Mouse (Mus musculus): ENCODE measurements around the gene Sec11a.
"Not testable (repeated sequence)": the region's sequence is repeated elsewhere in the genome, so short reads cannot be mapped to it uniquely, and the experiment has no call there.

The Sec11a gene

DNA sequence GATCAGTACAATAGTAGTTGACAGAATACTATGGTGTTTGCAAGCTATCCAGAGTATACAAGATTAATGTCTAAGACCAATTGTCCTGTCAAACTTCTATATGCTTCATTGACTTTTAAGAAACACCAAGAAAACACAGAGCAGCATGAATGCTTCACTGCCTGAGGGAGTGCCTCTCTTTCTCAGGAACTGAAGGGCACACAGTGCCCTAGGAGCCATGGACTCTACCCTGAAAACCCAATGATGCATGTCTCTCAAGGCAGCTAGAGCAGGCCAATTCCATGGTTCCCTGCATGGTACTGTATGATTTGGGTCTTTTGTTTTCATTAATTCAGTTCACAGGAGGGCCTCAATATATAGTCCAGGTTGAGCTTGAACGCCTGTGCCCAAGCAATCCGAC is 6.7 kb upstream of the Sec11a start:
- no peak for DNase-seq

DNA sequence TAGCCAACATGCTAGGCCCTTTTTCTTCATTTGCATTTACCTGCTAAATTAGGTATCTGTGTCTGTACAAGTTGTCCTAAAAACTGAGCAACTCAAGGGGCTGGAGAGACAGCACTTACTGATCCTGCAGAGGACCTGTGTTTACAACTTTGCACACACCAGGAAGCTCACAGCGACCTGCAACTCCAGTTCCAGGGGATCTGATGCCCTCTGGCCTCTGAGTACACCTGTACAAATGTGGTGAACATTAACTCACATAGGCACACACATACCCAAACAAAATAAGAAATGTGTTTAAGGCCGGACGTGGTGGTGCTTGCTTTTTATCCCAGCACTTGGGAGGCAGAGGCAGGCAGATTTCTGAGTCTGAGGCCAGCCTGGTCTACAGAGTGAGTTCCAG is 4.6 kb upstream of the Sec11a start:
- no peak for DNase-seq

DNA sequence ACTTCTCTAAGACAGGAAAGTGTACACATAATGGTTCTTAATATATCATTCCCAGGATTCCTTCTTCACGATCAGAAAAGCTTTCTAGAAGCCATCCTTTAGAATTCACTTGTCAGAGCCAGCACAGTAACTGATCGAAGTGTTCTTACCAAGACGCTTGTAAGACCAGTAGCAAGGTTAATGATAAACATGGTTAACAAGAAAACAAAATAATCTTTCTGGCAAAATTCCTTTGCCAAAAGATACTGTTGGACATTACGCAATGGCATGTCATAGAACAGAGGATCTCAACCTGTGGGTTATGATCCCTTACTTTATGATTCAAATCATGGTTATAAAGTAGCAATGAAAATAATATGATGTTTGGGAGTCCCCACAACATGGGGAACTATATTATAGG is 3.9 kb upstream of the Sec11a start:
- no peak for DNase-seq

DNA sequence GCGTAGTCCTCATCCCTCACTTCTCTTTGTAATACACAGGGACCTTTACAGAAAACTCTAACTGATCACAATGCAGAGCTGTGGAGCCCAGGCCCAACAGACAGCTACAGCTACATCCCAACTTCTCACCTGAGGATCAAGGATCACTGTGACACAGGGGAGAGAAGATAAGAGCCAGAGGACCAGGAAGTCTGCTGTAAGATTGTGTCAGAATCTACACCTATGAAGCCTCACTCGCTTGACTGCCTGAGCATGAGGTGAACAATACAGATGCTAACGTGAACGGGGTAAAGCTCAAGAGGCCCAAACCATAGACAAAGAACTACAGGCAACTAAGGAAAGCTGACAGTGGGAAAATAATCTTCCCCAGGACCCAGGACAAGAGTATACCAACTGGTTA is 7.8 kb downstream of the Sec11a start:
- no peak for DNase-seq

DNA sequence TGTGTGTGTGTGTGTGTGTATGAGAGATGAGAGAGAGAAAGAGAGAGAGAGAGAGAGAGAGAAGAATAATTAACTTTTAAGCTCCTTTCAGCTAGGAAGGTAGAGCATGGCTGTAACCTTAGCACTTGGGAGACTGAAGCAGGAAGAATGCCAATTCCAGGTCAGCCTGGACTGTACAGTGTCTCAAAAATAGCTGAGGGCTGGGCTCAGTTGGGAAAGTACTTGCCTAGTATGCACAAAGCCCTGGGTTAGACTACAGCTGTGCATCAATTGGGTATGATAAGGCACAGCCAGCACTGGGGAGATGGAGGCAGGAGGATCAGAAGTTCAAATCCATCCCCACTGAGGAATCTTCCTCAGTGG is 10.3 kb downstream of the Sec11a start:
- not testable (repeated sequence) for DNase-seq

DNA sequence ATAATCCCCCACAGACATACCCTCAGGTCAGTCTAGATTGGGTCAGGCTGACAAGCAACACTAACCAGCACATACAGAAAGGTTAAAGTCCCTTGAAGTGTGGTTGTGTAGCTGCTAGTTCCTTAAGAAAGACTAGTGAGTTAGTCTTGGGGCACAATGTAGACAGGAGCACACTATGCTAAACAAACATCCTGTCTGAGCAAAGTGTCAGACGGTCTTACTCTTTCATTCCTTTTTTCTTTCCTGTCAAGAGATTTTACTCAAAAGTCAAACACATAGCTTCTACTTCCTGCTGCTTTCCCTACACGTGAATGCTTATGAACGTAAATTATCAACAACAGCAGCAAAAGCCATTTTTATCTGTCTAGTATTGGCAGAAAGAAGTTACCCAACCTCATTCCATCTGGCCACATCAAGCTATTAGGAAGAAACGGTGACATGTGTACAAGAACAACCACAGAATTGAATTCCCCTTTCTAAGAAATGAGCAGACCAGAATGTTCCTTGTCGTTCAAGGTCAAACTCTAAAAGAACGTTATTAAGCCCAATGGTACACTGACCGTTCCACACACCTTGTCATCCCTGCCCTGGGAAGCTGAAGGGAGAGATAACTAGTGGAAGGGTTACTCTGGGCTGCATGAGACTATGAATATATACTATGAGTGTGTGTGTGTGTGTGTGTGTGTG is 10.8 kb downstream of the Sec11a start:
- DNase-seq = not testable (repeated sequence)

DNA sequence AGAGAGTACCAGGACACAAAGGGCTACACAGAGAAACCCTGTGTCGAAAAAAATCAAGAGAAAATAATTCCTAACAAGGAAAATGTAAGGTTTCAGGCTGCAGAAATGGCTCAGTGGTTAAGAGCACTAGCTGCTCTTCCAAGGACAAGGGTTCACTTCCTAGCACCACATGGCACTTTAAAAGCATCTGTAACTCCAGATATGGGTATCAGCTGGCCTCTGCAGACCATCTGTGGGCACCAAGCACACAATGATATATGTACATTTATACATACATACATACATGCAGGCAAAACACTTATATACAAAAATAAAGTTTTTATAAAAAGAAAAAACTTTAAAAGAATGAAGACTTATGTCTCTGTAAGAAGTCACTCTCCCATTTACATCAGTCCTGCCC is 11.7 kb downstream of the Sec11a start:
- no peak for DNase-seq

DNA sequence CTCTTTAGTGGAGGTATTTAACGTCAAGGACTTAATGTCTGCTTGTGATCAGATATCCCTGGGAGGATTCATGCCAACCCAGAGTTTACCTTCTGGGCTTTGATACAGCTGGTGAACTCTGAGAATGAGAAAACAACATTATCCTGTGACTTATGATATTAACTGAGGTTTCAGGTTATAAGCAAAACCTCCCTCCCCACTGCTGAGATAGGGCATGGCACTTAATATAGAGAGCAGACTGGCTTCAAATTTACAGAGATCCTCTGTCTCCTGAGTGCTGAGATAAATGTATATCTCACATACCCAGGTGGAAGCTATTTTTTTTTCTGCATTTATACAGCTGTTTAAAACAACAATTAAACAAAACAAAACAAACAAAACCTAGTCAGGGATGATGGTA is 14.8 kb downstream of the Sec11a start:
- DNase-seq = no peak

DNA sequence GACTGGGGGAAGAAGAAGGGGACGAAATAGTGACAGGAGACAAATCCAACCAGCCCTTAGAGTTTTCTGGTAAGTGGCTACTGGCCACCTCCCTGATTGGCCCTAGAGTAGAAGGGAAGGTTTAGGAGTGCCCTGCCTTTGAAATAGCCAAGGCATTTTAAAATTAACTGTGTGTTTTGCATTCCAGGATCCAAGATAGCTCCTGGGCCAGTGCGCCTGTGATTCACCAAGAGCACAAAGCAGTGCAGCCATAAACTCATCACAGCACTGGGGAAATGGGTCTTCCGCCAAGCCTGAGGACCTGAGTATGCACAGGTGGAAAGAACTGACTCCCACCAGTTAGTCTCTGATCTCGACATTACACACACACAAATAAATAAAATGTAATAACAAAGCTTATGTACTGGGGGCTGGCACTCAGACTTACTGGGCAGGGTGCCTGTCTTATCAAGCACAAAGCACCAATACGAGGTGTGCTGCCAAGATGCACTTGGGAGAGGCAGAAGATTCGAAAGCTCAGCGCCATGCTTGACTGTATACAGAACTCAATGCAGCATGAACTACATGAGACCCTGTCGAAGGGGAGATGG is 15.9 kb downstream of the Sec11a start:
- DNase-seq = no peak

DNA sequence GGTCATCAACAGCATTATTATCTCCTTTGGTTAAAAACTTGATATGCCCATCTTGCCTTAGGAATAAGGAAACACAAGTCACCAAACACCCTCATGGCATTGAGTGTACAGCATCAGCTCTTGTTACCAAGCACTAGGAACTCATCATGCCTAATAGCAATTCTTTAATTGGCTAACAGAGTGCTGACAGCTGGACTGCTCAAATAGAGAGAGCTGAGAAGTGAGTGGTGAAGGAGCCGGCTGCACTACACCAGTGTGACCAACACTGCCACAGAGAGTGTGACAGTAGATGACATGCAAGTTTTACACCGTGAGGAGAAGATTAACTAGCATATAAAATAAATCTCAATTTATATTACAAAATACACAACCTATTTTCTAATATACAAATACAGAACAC is 24.4 kb downstream of the Sec11a start:
- no peak for DNase-seq

DNA sequence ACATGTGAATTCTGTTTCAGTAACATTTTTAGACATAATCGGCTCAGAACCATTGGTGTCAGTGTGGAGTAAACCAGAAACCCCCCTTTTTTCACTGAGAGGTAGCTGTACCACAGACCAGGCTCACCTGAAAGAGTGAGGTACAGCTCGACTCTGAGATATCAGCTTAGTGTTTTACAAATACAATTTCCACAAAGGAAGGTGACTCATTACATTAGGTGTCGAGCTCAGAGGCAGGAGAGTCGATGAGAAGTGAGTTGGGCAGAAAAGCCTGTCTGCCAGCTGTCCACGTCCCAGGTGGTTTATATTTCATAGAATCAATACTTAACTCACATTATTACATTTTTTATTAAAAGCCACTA is 28.0 kb downstream of the Sec11a start:
- DNase-seq = no peak

DNA sequence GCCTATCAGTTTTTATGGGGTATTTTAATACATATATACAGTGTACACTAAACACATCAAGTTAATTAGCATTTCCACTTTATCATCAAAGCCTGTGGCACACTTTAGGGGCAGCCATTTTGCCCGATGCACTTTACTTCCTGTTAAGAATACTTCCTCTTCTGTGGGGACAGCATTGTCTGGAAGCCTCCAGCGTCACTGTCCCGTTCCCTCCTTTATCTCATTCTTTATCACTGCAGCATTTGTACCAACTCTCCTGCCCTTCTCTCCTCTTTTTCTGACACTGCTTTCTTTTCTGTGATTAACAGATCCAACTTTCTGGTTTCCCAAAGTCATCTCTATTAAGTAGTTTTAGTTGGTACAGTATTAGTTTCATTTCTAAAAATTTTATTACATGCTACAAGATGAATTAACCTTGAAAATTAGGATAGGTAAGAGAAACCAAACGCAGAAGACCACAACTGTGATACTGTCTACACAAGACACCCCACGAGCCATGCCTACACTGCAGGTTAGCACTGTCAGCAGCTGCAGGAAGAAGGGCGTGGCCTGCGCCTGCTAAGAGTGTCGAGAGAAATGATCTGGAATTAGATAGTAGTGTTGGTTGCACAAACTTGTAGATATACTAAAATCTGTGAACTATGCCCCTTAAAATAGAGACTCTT is 28.5 kb downstream of the Sec11a start:
- DNase-seq = peak; percentile 58 to 64

DNA sequence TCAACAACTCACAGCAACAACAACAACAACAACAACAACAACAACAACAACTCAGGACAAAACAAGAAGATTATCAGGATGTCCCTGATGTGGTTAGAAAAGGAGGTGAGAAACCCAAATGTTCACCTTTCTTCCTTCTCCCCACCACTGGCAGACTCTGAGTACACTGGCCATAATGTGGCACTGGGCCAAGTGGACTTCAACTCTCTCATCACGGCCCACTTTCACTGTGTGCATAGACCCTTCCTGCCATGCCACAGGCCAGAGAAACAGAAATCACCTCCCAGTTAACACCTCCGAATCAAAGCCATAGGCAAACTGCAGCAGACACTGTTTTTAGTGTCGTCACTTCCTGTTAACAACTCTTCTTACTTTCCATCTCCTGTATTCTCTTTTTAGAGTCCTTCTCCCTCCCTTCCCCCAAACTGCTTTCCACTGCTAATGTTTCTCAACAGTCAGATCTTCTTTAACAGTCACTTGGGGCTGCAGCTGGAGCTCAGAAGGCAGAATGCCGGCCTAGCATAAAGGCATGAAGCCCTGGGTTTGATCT is 29.6 kb downstream of the Sec11a start:
- DNase-seq = no peak

DNA sequence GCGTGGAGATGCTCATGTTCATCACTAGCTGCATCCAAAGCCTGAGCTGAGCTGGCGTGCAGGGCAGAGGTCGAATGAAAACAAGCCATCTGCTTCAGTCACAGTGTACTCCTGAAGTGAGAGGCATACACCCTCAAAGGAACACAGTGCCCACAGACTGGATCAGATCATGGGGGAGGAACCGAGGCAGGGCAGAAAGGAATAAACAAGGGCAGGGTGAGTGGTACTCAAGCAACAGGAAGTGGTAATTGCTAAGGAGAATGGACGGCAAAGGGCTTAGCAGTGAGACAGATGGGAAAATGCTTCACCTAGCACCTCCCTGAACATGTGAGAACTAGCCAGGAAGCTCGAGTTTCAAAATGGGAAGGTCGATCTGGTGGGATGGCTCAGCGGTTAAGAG is 35.1 kb downstream of the Sec11a start:
- DNase-seq = no peak

DNA sequence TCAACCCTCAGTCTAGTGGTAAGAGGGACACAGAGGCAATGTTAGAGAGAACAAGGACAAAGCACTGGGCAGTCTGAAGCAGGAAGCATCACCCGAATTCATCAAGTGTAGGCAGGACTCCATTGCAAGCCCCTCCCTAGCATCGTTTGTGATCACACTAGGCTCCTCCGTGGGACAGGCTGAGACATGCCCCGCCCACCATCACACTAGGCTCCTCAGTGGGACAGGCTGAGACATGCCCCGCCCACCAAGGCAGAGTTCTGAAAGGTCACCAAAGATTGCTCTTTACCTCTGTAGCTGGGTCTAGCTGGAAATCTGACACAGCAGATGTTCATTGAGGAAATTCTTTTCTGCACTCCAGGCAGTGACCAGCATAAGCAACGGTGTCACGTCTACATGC is 36.5 kb downstream of the Sec11a start:
- no peak for DNase-seq

DNA sequence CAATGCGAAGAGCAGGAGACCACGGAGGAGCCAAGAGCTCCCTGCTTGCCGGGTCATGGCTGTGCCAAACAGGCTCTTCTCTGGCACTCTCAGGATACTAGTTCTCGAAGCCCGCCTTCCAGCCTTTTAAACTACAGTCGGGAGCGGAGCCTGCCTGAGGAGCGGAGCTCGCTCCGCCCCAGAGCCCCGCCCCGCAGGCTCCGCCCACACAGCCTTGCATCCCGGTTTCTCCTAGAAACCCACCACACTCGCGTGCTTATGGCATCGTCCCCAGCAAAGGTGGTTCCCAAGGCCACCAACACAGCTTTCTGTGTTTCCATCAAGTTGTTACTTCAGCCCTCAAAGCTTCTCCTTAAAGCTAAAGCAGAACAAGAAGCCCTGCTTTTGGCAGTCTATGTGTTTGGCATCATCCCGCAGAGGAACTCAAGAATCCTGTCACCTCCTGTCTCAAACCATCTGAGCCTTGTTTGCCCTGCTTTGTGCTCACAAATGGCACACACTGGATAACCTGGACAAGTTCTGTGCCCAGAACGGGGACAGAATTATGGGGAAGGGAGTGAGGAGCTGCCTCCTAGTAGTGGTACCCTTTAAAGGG is 42.6 kb downstream of the Sec11a start, which contains the start of gene Nmb:
Gene Nmb (minus strand): TSS at position 156 of the 595 bp plus-strand sequence.
- DNase-seq = peak; percentile 42 to 48

DNA sequence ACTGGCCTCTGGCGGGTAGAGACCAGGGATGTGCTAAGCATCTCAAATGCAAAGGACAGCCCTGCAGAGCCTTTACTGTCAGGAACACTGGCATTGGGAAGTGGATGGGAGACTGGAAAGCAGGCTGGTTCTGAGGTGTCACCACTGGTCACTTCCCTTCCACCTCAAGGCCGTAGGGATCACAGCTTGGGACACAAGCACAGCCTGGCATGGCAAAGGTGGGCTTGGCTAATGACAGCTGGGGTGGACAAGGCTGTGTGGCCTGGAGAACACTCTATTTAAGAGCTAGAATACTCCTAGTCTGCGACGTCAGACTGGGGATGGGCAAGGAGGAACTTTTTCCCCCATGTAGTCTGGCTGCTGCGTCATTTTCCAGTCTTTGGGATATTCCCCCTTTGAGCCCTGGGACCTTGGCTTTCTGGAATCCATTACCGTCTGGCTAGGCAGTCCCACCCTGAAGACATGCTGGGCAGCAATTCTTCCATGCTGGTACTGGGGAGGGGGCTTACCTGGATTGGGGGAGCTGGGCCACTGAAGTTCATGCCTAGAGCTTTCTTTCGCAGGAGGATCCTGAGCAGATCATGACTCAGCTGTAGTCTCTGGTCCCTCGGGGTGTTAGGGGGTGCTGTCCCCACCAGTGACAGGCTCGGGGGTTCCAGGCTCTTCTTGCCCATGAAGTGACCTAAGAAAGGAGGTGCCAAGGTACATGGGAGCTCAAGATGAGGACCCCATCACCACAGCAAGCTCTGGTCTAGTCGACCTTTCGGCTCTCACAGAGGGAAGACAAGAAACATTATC is 43.8 kb downstream of the Sec11a start:
- no peak for DNase-seq

DNA sequence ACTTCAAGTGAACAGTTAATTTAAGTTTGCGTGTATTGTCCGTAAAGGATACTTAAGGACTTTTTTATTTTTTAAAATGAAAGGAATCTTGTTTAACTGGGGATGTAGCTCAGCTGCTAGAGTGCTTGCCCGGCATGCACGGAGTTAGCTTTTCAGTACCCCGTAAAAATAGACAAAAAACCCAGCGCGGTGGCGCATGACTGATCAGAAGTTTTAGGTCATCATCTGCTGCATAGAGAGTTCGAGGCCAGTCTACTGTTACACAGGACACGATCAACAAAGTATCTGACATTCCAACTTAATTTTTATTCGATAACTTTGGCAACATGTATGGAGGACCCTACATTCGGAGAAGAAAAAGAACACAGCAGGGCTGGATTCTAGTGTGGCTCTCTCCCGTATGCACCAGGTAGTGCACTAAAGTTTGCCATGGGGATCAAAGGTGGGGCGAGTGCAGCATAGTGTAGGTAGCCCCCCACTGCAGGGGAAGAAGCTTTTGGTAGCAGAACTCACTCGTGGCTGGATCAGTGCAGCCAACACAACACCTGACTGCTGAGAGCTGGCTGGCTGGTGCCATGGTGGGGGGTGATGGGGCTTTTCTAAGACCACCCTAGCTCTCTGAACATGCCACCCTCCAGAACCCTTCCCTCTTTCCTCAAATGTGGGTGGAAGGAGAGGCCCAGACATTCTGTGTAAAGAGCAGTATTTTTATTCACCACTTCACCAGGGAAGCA is 45.9 kb downstream of the Sec11a start:
- DNase-seq = peak; percentile 39 to 40

DNA sequence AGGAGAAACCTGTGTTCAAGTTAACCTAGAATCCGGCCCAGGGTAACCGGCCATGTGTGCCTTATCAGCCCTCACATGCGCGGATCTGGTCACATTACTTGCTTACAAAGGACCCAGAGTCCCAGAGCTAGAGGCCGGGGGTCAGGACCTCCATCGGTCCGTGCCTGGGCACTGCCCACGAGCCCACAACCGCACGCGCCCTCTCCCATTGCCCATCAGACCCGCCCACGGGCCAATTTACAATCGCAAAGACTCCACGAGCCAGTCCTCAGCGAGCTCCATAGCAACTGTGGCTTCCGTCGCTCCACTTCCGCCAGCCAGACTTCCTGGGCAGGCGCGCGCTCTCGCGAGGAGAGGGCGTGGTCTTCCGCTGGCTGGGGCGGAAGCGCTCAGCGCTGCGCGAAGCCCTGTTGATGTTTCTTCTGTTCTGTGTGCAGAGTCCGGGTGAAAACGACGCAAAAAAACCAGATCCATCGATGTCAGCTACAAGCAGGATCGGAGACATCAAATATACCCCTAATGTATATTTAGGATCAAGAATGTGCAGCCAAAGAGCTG is 46.6 kb downstream of the Sec11a start, which contains the start of gene Wdr73:
Gene Wdr73 (minus strand): TSS at position 326 of the 558 bp plus-strand sequence.
- DNase-seq = peak; percentile 90 to 92

DNA sequence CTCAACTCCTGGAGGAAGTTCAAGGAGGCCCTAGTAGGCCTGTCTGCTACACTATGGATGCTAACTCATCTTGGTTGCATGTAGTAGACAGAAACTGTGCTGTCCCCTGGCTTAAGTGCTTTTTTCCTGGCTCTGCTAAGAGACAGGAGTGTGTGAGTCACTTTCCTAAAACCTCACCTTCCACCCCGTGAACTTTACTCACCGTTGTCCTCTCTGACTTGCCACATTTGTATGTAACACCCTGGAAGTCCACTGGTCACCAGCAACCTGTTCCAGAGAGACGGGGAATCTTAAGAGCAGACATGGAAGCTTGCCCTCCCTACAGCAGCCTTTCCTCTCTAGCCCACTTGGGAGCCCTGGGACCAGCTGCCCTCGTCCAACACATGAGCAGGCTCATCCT is 49.9 kb downstream of the Sec11a start:
- DNase-seq = no peak

DNA sequence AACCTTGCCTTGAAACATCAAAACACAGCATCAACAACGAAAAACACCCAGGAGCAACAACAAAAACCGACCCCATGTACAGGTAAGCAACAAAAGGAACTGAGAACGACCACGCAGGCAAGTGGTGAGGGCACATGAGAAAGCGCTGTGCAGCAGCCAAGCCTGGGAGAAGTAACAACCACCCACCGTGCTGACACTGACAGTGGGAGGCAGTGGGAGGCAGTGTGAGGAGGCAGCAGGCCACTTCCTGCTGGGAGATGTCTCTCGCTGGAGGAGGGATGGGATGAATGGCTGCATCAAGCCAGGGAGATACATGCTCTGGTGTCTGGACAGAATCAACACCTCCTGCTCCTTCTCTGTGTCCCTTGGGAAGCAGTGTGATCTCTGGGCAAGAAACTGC is 50.4 kb downstream of the Sec11a start:
- no peak for DNase-seq
